Mouse (Mus musculus) kidney, adult 8-10 months (tissue): ENCODE data around the gene Hist1h3d.
"Not testable (repeated sequence)": the region's sequence is repeated elsewhere in the genome, so short reads cannot be mapped to it uniquely, and the experiment has no call there.

Source experiments
- DNase-seq, 2 experiments: peaks; one replicate each; pipeline ENCODE4 v3.0.0; 2022

Gene Hist1h3d

DNA sequence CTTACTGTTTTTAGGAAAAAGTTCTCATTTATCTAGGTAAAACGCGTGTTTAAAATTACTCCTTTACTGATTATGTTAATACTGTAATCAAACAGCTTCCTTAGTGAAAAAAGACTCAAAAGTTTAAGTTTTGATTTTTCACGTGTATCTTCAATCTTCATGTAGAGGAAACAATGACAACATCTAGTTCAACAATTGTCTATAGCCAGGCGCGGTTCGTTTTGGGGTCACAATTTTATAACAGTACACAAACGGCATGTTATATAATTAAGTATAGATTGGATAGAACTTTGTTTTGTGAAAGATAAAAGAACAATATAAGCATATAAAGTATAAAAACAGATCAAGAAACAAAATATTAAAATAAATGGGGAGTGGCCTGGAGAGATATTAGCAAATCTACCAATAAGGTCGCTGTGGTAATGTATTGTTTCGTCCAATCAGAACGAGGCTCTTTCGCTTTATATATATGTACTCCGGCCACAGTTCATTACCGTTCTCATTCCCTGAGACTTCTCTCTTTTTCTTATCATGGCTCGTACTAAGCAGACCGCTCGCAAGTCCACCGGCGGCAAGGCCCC, at the start of gene Hist1h3d:
Hist1h3d (plus strand) TSS at position 493 of the 581 bp plus-strand sequence.
- DNase-seq, result no peak

DNA sequence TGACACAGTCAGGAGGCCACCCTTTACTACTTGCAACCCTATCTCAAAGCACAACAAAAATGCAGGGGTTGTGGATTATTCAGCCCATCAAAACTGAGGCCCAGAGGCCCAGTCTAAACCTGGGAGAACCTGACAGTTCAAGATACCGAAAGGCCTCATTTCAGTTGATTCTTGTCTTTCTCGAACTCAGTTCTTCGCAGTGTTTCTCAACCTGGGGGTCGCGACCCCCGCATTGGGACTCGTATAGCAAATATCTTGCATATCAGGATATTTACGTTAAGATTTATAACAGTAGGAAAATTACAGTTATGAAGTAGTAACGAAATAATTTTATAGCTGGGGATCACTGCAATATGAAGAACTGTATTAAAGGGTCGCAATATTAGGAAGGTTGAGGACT, 49.7 kb upstream of the Hist1h3d start:
- no peak for DNase-seq

DNA sequence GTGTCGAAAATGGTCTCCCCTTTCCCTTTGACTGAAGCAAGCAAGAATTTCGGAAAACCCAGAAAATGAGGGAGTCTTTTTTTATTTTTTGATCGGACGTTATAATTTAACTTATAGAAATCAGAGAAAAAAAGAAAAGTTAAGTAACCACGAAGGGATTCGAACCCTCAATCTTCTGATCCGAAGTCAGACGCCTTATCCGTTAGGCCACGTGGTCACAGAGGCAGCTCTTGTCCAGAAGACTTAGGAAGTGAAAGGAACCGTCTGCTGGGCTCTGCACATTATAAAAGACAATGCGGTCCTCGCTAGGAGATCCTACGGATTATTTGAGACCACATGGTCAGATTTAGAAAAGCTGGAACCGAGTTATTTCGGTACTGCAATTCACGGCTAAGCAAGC, 49.3 kb upstream of the Hist1h3d start:
- DNase-seq, result peak; percentile 82 to 92

DNA sequence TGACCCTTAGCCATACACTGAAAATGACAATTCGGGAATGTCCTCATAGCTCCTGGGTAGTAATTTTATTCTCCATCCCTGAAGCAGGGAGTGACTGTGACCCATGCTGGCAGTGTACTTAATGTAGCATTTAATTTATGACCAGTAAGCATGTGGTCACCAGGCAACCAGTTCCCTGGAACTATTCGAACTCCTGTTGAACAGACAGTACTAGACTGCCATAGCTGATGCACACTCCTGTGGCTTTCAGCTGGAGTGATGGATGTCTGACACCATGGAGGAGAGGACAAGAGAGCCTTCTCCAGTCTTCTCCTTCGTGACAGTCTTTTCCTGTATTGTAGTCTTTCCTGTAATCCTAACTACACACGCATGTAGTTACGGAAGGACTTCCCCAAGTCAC, 46.6 kb upstream of the Hist1h3d start:
- DNase-seq, result no peak

DNA sequence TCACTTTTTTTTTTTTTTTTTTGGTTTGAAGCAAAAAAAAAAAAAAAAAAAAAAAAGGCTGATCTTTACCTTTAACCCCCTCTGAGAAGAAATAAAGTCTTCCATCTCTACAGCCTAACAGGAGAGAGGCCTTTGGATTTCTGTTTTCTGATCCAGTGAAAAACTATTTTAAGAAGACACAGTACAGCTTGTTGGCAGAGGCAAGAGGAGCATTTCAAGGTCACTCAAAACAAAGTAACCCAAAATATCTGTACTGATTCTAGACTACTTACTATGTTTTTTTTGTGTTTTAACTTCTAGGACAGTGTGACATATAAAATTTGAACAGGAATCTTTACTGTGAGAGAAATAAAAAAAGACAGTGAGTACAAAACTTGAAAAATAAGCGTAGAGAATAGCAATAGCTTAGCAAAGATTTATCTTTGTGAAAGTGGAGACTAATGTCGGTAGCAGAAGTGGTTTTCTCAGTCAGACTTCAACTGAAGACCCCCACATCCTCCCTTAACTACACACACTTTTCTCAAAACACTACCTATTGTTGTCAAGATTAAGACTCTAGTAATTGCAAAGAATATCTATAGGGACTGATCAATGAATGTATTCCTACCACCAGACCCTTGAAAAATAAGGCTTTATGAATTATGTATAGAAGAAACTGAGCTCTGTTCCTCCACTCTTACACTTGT, 45.9 kb upstream of the Hist1h3d start:
- no peak for DNase-seq

DNA sequence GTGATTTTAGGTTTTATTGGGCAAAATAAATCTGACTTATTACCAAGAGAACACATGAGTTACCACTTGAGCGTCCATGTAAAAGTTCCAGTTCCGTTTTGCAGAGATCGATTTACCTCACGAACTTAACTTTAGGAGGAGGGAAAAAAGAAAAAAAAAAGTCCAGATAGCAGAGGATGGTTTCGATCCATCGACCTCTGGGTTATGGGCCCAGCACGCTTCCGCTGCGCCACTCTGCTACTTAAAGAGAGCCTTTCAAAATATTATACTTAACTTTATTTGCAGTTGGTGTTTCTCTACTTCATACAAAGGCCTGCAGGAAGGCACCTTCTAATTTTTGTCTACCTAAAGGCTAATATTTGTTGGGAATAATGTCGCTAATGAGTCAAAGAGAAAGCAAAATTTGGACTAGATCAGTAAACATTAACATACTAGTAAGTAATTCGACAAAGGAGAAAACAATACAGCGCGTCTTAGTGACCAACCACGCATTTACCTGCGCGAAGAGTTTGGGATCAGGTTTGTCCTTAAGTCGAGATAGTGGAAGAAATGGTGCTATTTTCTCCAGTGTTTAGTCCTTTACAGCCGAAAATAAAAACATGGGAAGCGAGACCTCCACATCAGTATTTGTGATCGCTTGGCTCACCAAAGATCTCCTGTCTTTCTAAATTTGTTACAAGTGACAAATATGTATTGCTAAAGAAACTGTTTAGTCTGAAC, 45.2 kb upstream of the Hist1h3d start:
- peak; percentile 45 to 66 for DNase-seq

DNA sequence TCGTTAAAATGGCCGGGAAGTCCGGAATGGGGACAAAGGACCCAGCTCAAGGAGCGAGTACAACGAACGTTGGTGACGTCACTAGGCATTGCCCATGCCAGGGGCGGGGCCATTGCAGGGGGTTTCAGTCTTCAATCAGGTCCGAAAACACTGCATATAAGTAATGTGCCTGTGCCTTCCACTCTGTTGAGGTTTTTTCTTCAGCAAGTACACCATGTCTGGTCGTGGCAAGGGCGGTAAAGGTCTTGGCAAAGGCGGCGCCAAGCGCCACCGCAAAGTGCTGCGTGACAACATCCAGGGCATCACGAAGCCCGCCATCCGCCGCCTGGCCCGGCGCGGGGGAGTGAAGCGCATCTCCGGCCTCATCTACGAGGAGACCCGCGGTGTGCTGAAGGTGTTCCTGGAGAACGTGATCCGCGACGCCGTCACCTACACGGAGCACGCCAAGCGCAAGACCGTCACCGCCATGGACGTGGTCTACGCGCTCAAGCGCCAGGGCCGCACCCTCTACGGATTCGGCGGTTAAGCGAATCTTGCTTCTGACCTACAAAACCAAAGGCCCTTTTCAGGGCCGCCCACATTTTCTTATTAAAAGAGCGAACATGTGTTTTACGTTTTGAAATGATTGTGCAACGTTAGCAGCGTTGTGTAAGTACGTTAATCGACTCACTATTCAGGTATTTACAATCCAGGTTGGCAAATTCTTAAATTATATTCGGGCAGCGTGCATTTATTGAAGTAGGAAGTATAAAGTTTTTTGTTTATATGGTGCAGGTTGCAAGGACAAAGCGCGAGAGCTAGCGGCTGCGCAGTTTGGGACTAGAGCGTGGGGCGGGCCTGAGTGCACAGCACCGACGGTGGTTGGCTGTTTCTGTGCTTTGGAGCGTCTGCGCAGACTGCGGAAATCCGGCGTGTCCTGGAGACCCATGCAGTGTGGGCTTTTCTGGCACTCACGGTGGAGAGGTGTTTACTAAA, 44.4 kb upstream of the Hist1h3d start, which contains the start of gene Hist1h4h:
Hist1h4h (plus strand) TSS at position 150 of the 975 bp plus-strand sequence.
- DNase-seq, result peak; percentile 95 to 97

DNA sequence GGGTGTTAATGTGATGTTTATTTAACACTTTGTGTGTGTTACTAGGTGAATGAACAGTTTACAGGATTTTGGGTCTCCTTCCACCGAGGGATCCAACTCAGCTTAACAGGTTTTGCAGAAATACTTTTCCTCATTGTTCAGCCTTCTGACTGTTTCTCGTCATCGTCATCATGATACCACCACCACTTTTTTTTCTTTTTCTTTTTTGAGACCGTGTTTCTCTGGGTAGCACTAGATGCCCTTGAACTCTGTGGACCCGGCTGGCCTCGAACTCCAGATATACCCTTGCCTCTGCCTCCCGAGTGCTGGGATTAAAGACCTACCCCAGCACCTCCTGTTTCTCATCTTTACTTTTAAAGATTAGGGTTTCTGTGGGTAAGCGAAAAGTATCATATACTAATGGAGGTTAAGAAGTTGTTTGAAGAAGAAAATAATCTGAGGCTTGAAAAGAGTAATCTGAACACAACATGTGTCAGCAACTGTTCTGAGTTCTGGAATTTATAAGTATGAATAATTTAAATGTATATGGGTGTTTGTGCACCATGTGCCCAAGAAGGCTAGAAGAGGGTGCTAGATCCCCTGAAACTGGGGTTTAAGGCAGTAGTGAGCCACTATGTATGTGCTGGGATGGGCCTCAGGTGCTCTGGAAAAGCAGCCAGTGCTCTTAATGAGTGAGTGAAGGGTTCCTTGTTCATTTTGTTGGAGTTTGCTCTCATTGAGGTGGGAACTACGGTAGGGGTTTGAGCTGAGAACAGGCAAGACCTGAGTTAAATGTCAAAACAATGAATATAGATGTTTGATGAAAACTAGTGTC, 43.1 kb upstream of the Hist1h3d start:
- DNase-seq, result no peak

DNA sequence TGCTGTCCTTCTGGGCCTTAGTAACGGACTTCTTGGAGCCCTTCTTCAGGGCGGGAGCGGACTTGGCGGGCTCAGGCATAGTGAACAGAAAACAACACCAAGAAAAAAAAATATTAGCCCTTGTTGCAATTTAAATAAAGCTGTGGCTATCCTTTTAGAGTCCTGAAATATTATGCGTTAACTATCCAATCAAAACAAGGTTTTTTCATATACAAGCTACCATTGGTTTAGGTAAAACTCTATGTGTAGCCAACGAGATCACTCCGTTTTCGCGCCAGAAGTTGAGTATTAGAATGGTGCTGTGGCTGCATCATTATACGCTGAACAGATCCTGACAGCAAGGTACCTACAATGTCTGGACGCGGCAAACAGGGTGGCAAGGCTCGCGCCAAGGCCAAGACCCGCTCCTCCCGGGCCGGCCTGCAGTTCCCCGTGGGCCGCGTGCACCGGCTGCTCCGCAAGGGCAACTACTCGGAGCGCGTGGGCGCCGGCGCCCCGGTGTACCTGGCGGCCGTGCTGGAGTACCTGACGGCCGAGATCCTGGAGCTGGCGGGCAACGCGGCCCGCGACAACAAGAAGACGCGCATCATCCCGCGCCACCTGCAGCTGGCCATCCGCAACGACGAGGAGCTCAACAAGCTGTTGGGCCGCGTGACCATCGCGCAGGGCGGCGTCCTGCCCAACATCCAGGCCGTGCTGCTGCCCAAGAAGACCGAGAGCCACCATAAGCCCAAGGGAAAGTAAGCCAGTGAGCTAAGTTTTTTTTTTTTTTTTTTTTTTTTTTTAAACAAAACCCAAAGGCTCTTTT, 41.8 kb upstream of the Hist1h3d start, which contains the start of gene Hist1h2af:
Hist1h2af (plus strand) TSS at position 347 of the 808 bp plus-strand sequence.
- DNase-seq, result peak in 1 of 2 experiments; percentile 51

DNA sequence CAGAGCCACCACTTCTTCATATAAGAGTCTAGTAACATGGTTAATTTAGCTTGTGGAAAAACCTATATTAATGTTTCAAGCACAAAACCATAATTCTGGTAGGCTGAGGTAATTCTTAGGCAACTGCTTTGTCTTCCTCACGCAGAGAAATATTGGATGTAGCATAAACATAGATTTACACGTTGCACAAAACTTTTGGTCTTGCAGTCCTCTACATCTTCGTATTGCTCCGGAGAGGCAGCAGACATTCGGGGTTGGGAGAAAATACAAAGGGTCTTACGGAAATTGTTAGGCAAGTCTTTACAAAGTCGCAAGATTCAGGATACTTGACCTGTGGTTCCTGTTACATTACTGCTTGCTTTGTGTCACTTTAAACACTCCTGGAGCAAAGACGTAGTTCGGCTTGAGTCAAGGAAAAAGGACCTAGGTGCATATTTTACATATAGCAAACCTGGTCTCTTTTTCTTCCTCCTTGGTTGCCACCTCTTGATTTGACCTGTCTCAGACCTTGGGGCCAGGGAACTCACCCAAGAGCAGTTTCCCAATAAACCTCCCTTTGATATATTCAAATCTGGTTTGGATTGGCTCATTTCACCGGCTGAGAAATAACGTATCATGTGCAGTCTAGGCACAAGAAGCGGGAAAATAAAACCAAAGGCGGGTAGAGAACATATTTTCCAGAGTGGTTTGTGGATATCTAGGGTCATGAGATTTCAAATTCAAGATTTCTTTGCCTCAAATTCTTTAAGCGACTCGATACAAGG, 41.0 kb upstream of the Hist1h3d start:
- DNase-seq, result no peak

DNA sequence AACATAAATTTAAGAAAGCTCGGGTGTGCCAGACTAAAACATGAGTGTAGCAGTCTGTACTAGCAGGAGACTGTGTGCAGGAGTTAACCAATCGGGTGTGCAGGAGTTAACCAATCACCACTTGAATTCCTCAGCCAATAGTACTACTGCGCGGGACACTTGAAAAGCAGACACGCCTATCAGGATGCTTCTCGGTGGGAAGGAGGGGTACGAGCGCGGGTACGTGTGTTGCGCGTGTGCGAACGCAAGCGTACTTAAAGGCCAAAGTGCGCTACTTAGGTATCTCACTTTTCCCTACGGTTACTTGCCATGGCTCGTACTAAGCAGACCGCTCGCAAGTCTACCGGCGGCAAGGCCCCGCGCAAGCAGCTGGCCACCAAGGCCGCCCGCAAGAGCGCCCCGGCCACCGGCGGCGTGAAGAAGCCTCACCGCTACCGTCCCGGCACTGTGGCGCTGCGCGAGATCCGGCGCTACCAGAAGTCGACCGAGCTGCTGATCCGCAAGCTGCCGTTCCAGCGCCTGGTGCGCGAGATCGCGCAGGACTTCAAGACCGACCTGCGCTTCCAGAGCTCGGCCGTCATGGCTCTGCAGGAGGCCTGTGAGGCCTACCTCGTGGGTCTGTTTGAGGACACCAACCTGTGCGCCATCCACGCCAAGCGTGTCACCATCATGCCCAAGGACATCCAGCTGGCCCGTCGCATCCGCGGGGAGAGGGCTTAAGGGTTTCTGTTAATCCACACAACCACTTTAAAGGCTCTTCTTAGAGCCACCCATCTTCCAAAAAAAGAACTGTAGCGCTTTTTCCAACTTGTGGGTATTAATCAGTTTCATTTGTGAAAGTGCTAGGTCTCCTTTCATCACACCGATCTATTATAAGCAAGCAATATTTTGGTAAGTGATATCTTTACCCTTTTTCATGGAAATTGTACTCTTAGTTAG, 40.2 kb upstream of the Hist1h3d start, which contains the start of gene Hist1h3g:
Hist1h3g (plus strand) TSS at position 286 of the 939 bp plus-strand sequence.
- peak; percentile 81 for DNase-seq

DNA sequence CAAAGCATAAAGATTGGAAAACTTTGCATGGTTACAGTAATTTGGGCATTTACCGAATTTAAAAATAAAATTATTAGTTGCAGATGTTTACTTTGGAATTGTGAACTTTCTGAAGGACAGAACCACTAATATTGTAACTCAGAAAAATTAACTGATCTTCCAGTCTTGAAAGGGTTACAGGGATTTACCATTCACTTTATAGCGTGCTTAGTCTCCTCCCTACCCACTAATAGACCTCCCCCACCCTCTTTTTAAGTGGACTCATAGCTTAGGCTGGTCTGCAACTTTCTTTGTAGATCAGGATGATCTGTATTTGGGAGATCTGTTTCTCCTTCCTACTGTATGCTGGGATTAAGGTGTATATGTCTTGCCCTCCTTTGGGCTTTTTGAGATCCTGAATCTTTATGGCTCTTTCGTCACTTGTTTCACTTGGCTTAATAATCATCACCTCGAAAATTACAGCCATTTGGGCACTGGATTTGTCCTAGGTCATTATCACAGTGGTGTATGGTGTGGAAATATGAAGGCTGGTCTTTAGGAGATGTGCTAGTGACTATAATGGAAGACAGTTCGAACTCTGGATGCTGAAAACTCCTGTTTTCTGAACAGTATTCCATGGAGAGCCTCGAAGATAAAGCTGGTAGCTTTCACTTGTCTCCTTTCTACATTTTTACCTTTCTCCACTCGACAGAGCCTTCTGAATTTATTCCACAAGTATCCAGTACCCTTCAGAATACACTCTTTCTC, 39.3 kb upstream of the Hist1h3d start:
- DNase-seq, result no peak

DNA sequence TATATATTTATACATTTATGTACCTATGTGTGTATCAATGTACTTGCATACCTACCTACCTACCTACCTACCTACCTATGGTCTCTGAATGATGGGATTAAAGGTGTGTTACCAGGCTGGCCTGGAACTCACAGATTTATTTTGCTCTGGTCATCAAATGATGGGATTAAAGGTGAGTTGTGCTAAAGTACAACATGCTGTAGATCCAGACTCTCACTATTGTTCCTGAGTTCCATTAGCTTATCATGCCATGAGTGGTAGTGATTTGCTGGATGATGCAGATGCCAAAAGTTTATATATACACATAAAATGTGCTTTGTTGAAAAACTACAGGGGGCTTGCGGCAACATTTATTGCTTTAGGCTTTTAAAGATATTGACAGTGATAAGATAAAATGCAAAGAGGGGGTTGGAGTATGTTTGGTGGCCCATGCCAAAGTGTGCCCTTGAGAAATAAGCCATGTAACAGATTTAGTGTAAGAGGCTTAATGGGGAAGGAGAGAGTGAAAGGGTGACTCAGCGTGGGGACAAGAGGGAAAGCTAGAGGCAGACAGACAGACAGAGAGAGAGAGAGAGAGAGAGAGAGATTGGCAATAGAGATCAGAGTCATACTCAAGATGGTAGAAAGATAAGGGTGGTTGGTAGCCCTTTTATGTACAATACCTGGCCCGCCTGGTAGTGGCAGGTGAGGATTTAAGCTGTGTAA, 38.4 kb upstream of the Hist1h3d start:
- DNase-seq, result no peak

DNA sequence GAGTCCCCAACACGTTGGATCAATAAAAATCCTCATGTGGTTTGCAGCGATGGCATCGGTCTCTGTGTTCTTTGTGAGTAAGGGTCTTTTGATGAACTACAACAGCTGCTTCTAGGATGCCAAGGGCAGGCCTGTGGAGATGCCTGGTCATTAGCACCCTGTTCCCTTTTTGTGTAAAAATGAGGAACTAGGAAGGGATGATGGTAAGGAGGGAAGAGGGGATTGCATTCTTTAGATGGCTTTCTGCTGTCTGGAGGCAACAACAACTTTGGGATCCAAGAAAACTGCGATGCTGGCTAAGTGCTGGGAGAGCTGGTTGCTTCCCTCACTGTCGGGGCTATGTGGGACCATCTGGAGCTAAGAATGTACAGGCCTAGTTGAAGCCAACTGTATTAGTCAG, 37.3 kb upstream of the Hist1h3d start:
- no peak for DNase-seq

DNA sequence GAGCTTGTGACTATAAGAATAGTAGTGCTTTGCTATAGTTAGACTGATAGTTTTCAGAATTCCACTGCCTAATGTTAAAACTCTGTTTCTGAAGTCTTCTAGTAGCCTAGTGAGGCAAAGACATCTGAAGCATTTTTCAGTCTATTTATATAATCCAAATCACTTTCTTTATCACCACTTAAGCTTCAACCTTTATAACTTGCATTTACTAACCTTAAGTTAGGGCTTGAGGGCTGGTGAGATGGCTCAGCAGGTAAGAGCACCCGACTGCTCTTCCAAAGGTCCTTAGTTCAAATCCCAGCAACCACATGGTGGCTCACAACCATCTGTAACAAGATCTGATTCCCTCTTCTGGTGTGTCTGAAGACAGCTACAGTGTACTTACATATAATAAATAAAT, 35.7 kb upstream of the Hist1h3d start:
- DNase-seq, result not testable (repeated sequence)

DNA sequence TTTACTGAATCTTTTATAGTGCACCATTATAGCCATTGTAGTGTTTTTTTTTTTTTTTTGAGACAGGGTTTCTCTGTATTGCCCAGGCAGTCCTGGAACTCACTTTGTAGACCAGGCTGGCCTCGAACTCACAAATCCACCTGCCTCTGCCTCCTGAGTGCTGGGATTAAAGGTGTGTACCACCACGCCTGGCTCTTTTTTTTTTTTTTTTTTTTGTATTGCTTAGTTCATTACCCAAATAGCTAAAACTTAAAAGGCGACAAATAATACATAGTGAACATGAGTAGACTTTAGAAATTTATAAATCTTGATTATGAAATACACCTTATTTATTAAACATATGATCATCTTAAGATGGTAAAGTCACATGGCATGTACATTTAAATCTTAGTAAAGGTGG, 34.1 kb upstream of the Hist1h3d start:
- no peak for DNase-seq

DNA sequence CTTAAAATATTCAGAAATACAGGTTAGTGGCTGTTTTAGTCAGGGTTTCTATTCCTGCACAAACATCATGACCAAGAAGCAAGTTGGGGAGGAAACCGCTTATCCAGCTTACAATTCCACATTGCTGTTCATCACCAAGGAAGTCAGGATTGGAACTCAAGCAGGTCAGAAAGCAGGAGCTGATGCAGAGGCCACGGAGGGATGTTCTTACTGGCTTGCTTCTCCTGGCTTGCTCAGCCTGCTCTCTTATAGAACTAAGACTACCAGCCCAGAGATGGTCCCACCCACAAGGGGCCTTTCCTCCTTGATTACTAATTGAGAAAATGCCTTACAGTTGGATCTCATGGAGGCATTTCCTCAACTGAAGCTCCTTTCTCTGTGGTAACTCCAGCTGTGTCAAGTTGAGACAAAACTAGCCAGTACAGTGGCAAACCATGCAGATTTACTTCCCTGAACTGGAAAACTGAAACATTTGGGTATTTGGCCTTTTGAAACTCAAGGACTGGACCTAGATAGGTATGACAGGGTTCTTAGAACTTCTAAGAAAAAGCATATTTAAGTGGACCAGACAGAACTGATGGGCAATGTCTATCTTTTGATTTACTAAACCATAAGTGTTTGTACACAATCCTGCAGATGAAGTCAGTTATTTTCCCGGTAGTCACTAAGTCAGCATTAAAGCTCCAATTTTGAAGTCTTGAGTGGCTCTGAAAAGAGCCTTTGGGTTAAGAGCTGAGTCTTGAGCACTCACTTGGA, 33.2 kb upstream of the Hist1h3d start:
- DNase-seq, result not testable (repeated sequence)
